Mouse (Mus musculus) layer of hippocampus, adult 18-20 months (tissue): Measurements from ENCODE around the gene Nudt10. TPM values are rescaled to one million over a fixed set of nuclear protein-coding genes. Genes with fewer than 3 reads are reported as not detected.
A peak's percentile ranks its signal among the peaks of the same experiment; 100 is the strongest.
"Not testable (repeated sequence)": the region's sequence is repeated elsewhere in the genome, so short reads cannot be mapped to it uniquely, and the experiment has no call there.

Experiments
- DNase-seq, 2 experiments: peaks; one replicate each; pipeline ENCODE4 v3.0.0; 2022; ENCODE audit warnings: low spot score in 2 of 2
- long read RNA-seq: library from polyadenylated mRNA; stranded (forward); transcript quantifications from one replicate; pipeline ENCODE4 v2.0.0, GENCODE M21; 2021
- total RNA-seq, 2 experiments: library from RNA; stranded (reverse); gene quantifications; 2 replicates each; pipeline ENCODE4 v1.2.3; 2021

Nudt10 gene
- 10 to 100 TPM; 27.7 to 32.0 TPM for total RNA-seq
- long read RNA-seq, transcript Nudt10-201 (2 exons, 1,775 nt), result major isoform, 22 of 24 reads
- long read RNA-seq, partial matches to known transcripts, result 0 of 24 reads
- long read RNA-seq, other reads (novel, unspliced or antisense), result 2 of 24 reads

DNA sequence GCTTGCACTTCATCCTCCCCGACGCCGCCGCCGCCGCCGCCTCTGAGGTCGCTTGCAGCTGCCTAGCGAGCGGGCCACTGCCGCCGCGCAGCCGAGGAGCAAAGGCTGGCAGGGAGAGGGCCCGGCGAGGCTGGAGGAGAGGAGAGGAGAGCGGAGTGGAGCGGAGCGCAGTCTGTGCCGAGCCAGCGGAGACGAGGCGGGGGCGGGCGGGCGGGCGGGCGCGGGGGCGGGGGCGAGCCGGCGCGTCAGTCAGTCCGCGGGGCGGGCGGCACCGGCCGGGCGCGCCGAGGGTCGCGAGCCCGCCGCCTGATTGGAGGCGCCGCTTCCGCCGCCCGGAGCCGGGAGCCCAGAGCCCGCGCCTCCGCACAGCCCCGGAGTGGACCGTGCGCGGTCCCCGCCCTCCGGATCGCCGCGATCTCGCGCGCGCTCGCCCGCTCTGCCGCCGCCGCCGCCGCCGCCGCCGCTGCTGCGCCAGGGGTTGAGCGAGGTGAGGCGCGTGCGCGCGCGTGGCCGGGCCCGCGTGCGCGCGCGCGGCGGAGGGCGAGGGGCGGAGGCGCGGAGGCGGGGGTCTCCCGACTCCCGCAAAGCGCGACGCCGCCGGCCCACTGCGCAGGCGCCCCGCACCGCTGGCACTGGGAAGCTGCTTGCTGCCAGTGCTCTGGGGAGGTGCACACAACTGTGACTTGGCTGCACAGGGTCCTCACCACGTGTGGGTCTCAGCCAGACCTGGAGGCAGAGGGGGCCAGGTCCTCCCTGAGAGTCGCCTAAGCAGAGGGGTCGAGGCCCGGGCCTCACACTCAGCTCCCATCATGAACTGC lies at the start of gene Nudt10:
Gene Nudt10 (minus strand): TSS at position 193 of the 818 bp plus-strand sequence.
- not testable (repeated sequence) for DNase-seq

DNA sequence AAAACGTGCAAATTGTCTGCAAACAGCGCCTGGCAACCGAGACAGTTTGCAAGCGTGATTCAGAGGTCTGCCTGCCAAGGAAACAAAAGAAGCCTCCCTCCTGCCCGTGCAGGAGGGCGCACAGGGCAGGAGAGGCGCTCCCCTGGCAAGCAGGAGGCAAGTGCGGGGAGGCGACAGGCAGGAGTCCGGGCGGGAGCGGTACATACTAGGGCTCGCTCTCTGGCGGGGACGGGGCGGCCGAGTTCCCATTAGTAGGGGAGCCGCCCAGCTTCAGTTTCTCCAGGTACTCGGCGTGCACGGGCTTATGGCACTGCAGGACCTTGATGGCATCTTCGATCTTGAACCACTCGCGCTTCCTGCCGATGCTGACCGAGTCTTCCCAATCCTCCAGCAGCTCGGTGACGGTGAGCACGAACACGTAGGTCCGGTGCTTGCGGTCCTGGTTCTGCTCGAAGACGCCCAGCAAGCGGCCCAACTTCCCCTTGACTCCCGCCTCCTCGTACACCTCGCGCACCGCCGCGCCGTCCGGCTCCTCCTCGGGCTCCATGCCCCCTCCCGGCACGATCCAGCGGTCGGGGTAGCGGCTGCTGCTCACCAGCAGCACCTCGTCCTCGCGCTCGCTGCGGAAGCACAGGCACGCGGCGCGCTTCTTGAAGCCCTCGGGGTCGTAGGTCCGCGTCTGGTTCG lies 536 bp downstream of the Nudt10 start:
- peak in 1 of 2 experiments; percentile 2 for DNase-seq

DNA sequence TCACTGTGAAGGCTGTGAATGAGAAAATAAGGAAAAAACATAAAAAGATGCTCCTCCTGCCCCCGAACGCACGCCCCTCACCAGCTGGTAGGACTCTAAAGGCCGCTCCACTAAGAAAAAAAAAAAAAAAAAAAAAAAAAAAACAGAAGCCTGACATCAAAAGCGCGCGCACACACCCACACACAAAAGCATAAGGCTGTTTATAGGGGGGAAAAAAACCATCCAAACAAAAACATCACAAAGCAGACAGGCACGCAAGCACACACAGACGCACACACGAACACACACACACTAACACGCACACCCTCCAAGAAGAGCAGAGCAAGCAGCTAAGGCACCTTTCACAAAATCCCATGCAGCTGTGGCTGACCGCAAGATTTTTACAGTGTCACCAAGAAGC lies 1.1 kb downstream of the Nudt10 start:
- DNase-seq, result peak in 1 of 2 experiments; percentile 4

Other genes with a start within 250 kb of the Nudt10 start
- gene Nudt11, start 125.6 kb downstream of the Nudt10 start, total RNA-seq, result 10 to 100 TPM; 28.1 to 30.8 TPM
- gene AU022751, start 89.6 kb downstream of the Nudt10 start, total RNA-seq, result 1 to 10 TPM in 1 of 2 experiments, under 1 TPM in 1; 0.84 to 1.2 TPM
- under 1 TPM; 0.12 to 0.20 TPM for gene Bmp15, start 147.7 kb upstream of the Nudt10 start, total RNA-seq
- gene Shroom4, start 226.8 kb upstream of the Nudt10 start, total RNA-seq, result 1 to 10 TPM; 4.5 to 4.8 TPM